Mouse (Mus musculus) testis, adult 2 months (tissue): ENCODE measurements at regions not wholly inside any gene's neighbourhood (a gene's known extent, or its start where the extent isn't known, plus 50 kb on each side); places are given as distances from the start of the nearest gene placed in this dataset.

ENCODE experiments used
- H3K27ac ChIP-seq: fragments of 200-500 bp; 2 replicates; pipeline ENCODE4 v1.5.1; 2012; ENCODE audit warnings: low read depth, low read length; ENCODE audit not compliant: control insufficient read depth, insufficient read depth
- H3K27me3 ChIP-seq: fragments of 200-500 bp; 2 replicates; pipeline ENCODE4 v1.6.1; 2012; ENCODE audit warnings: mild to moderate bottlenecking, low read length, moderate library complexity; ENCODE audit not compliant: control insufficient read depth, insufficient read depth
- H3K36me3 ChIP-seq: fragments of 200-500 bp; 2 replicates; pipeline ENCODE4 v1.6.1; 2012; ENCODE audit warnings: mild to moderate bottlenecking, low read length; ENCODE audit not compliant: control insufficient read depth, insufficient read depth
- H3K4me1 ChIP-seq: fragments of 200-500 bp; 2 replicates; pipeline ENCODE4 v1.6.1; 2012; ENCODE audit warnings: low read length; ENCODE audit not compliant: control insufficient read depth, insufficient read depth
- H3K4me3 ChIP-seq: fragments of 200-500 bp; 2 replicates; pipeline ENCODE4 v1.5.1; 2012; ENCODE audit warnings: low read depth, mild to moderate bottlenecking, low read length, moderate library complexity, mixed read lengths; ENCODE audit not compliant: control insufficient read depth
- CTCF ChIP-seq: fragments of 200-500 bp; IDR thresholded peaks from 2 replicates; pipeline ENCODE4 v1.5.1; 2012; ENCODE audit warnings: low read depth, mild to moderate bottlenecking, inconsistent platforms, low read length, moderate library complexity; ENCODE audit not compliant: control insufficient read depth, insufficient read depth, insufficient replicate concordance
- POLR2A ChIP-seq: fragments of 200-500 bp; IDR thresholded peaks from 2 replicates; pipeline ENCODE4 v1.6.1; 2012; ENCODE audit warnings: low read depth, mild to moderate bottlenecking, inconsistent platforms, low read length, moderate library complexity; ENCODE audit not compliant: control insufficient read depth

DNA sequence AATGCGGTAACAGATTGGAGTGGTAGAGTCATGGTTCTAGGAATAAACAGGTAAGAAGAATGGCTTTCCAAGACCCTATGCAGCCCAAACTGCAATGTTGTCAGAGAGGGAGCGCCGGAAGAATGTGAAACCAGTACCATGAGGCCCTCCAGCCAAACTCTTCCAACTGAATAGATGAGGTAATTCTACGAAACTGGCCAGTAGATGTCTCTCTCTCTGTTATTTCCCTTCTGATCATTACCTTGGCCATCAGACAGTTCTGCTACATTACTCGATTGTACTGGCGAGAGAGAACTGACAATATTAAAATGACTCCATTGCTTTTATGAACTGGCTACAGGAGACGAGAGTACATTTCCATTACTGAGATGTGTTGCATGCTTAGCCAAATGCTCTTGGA is 313.8 kb downstream of the Etaa1 start:
- no peaks in the 10 kb centered on the region for H3K4me1 ChIP-seq
- no peaks in the 10 kb centered on the region for H3K27me3 ChIP-seq
- no peaks in the 10 kb centered on the region for H3K36me3 ChIP-seq
- H3K4me3 ChIP-seq = no peak overlapping the region
- TF ChIP-seq POLR2A = no peak
- TF ChIP-seq CTCF = no peak
- H3K27ac ChIP-seq = no peak overlapping the region

GRCm38 (mm10) chr11:17647441-17647840 is 306.2 kb downstream of the Etaa1 start:
- no peaks in the 10 kb centered on the region for H3K4me1 ChIP-seq
- no peaks in the 10 kb centered on the region for H3K27me3 ChIP-seq
- no peaks in the 10 kb centered on the region for H3K36me3 ChIP-seq
- TF ChIP-seq POLR2A = no peak
- TF ChIP-seq CTCF = no peak
- H3K27ac ChIP-seq = no peak overlapping the region
- H3K4me3 ChIP-seq = no peak overlapping the region

- Histone ChIP-seq H3K27ac (no peak overlapping the region), H3K36me3 (no peaks in the 10 kb centered on the region), H3K4me1 (no peaks in the 10 kb centered on the region), H3K27me3 (no peaks in the 10 kb centered on the region), H3K4me3 (no peak overlapping the region)
- no peak for TF ChIP-seq POLR2A
- no peak for TF ChIP-seq CTCF
Measured at GRCm38 (mm10) chr11:17651389-17652156, 302.1 kb downstream of the Etaa1 start.

GRCm38 (mm10) chr11:17655840-17656239 is 297.8 kb downstream of the Etaa1 start:
- Histone ChIP-seq H3K27ac (no peak overlapping the region), H3K4me1 (no peaks in the 10 kb centered on the region), H3K4me3 (no peak overlapping the region), H3K27me3 (no peaks in the 10 kb centered on the region), H3K36me3 (no peaks in the 10 kb centered on the region)
- TF ChIP-seq CTCF (no peak), POLR2A (no peak)

DNA sequence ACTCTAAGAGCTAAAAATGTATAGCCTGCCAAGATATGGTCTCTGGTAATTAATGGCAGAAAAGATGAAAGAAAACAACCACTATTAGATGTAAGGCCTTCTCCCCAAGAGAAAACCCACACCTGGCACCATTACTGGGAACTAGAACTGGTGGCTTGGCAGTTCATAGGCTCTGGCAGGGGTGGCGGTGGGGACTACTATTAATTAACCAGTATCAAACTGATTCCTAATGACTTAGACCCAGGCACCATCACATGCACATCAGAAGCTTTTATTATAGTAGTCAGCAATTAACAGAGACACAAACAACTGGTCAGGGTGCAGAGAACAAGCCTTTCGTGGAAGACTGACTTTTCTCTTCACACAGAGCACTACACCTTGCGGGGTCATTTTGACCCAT is 296.0 kb downstream of the Etaa1 start:
- no peak for TF ChIP-seq POLR2A
- TF ChIP-seq CTCF = no peak
- Histone ChIP-seq H3K27me3 (no peaks in the 10 kb centered on the region), H3K4me3 (no peak overlapping the region), H3K36me3 (no peaks in the 10 kb centered on the region), H3K4me1 (no peaks in the 10 kb centered on the region), H3K27ac (no peak overlapping the region)

- Histone ChIP-seq H3K27ac (no peak overlapping the region), H3K4me1 (no peaks in the 10 kb centered on the region), H3K36me3 (no peaks in the 10 kb centered on the region), H3K4me3 (no peak overlapping the region), H3K27me3 (no peaks in the 10 kb centered on the region)
- TF ChIP-seq CTCF (no peak), POLR2A (no peak)
Measured at GRCm38 (mm10) chr11:17658289-17658688, 295.4 kb downstream of the Etaa1 start.

DNA sequence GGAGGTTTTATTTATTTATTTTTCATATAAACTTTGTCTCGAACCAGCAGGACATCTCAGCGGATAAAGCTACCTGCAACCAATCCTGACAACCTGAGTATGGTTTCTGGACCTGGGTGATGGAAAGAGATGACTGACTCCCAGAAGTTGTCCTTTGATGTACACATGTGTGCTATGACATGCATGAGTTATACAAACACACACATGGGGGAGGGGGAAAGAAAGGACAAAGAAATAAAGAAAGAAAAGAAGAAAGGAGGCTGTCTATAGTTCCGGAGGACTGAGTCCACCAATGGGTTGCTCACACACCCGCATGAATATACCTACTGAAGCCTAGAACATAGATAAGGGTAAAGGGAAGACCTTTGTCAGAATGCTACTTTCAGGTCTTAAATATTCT is 295.0 kb downstream of the Etaa1 start:
- no peaks in the 10 kb centered on the region for H3K36me3 ChIP-seq
- no peak overlapping the region for H3K27ac ChIP-seq
- H3K4me1 ChIP-seq = no peaks in the 10 kb centered on the region
- H3K27me3 ChIP-seq = no peaks in the 10 kb centered on the region
- H3K4me3 ChIP-seq = no peak overlapping the region
- TF ChIP-seq CTCF = no peak
- TF ChIP-seq POLR2A = no peak

GRCm38 (mm10) chr11:17663893-17664292 is 289.8 kb downstream of the Etaa1 start:
- TF ChIP-seq POLR2A (no peak), CTCF (no peak)
- Histone ChIP-seq H3K4me3 (no peak overlapping the region), H3K27me3 (no peaks in the 10 kb centered on the region), H3K27ac (no peak overlapping the region), H3K4me1 (no peaks in the 10 kb centered on the region), H3K36me3 (no peaks in the 10 kb centered on the region)
